8 mouse cellular contexts compared by ENCODE assay signal in genomic region chr16:4756660-4757335, GRCm38 (mm10). TPM values are rescaled to one million over a fixed set of nuclear protein-coding genes. Genes with fewer than 3 reads are reported as not detected.
DNase-seq lines count a peak whose midpoint lies in the region; ATAC-seq and TF ChIP-seq lines count a peak whose summit lies in the region.
"Not testable (repeated sequence)": the region's sequence is repeated elsewhere in the genome, so short reads cannot be mapped to it uniquely, and the experiment has no call there.

No protein-coding gene starts in this region.

- TF ChIP-seq CTCF in heart, adult 2 months (IDR thresholded peaks at IDR 0.05): peak; percentile 40; the same call in 1 of the 2 replicates

- H3K9ac ChIP-seq in embryonic facial prominence, embryonic 14.5 days (ENCODE audit: low read depth, low read length): peak overlapping the region; percentile 58; the same call in 1 of the 2 replicates
- H3K9ac ChIP-seq in heart, adult 2 months (ENCODE audit: low read depth, low read length): peak overlapping the region; percentile 51; the same call in 1 of the 2 replicates
- H3K9ac ChIP-seq in limb, embryonic 15.5 days: not testable (repeated sequence)
- H3K9ac ChIP-seq in neural tube, embryonic 15.5 days (replicated peaks): peak overlapping the region; percentile 42

- DNase-seq in embryonic facial prominence, embryonic 14.5 days (ENCODE audit: low spot score): not testable (repeated sequence)
- DNase-seq in heart, adult 2 months: peak in 1 of 2 experiments; percentile 38
- peak; percentile 50 for DNase-seq in induced T-regulatory cell, adult 2 months (ENCODE audit: low read depth)
- peak; percentile 29 for DNase-seq in yolk sac, embryonic 10.5 days (ENCODE audit: low spot score)

- not testable (repeated sequence) for TF ChIP-seq EP300 in heart, adult 2 months (IDR thresholded peaks at IDR 0.05; ENCODE audit: insufficient read depth, low read depth, low read length)

- intact Hi-C loops in heart, adult 2 months (cut with DNase I): not testable (repeated sequence)

- not testable (repeated sequence) for TF ChIP-seq POLR2A in heart, adult 2 months (IDR thresholded peaks at IDR 0.05; ENCODE audit: insufficient read depth, low read depth, low read length)

- H3K4me1 ChIP-seq in brown adipose tissue, adult 24 weeks (ENCODE audit: control insufficient read depth, insufficient read depth, insufficient read length, low read length); embryonic facial prominence, embryonic 14.5 days (ENCODE audit: control insufficient read depth, insufficient read depth, low read length); heart, adult 2 months (ENCODE audit: control insufficient read depth, insufficient read depth, low read length); limb, embryonic 15.5 days; megakaryocyte, embryonic 14.5 days: not testable (repeated sequence)
- H3K4me1 ChIP-seq in neural tube, embryonic 15.5 days: peaks cover 17% of the 10 kb centered on the region

- peak; percentile 80 for ATAC-seq in embryonic facial prominence, embryonic 14.5 days (ENCODE audit: low read depth)
- ATAC-seq in limb, embryonic 15.5 days (ENCODE audit: insufficient number of reproducible peaks, low FRiP score, low TSS enrichment, low read depth): peak; percentile 55; the same call in 1 of the 2 replicates
- ATAC-seq in neural tube, embryonic 15.5 days (ENCODE audit: low FRiP score): peak; percentile 85

- H3K9me3 ChIP-seq in embryonic facial prominence, embryonic 14.5 days (ENCODE audit: control insufficient read depth, low read length); limb, embryonic 15.5 days; megakaryocyte, embryonic 14.5 days; neural tube, embryonic 15.5 days (replicated peaks): not testable (repeated sequence)

- WGBS in embryonic facial prominence, embryonic 14.5 days: 12% methylated on average over 18 of the region's 42 CpGs
- 2% methylated on average over 34 of the region's 42 CpGs for WGBS in heart, adult 2 months
- WGBS in limb, embryonic 15.5 days: 4% methylated on average over 30 of the region's 42 CpGs
- 3% methylated on average over 34 of the region's 42 CpGs for WGBS in neural tube, embryonic 15.5 days

- H3K36me3 ChIP-seq in embryonic facial prominence, embryonic 14.5 days (ENCODE audit: control insufficient read depth, insufficient read depth, low read length); limb, embryonic 15.5 days; megakaryocyte, embryonic 14.5 days (replicated peaks; ENCODE audit: low read length); neural tube, embryonic 15.5 days: not testable (repeated sequence)
- H3K36me3 ChIP-seq in heart, adult 2 months (ENCODE audit: control insufficient read depth, insufficient read depth, low read length): peaks cover 24% of the 10 kb centered on the region

- not testable (repeated sequence) for H3K27ac ChIP-seq in brown adipose tissue, adult 24 weeks (replicated peaks; ENCODE audit: low read depth, low read length); heart, adult 2 months
- H3K27ac ChIP-seq in embryonic facial prominence, embryonic 14.5 days (replicated peaks; ENCODE audit: low read depth, low read length): peak overlapping the region; percentile 78
- peak overlapping the region; percentile 68 for H3K27ac ChIP-seq in limb, embryonic 15.5 days
- H3K27ac ChIP-seq in neural tube, embryonic 15.5 days (replicated peaks): peak overlapping the region; percentile 80

- peak overlapping the region; percentile 41 for H3K4me2 ChIP-seq in embryonic facial prominence, embryonic 14.5 days (ENCODE audit: low read depth, low read length)
- H3K4me2 ChIP-seq in limb, embryonic 15.5 days: peak overlapping the region; percentile 24
- H3K4me2 ChIP-seq in neural tube, embryonic 15.5 days: peak overlapping the region; percentile 52

- peak overlapping the region; percentile 30 for H3K4me3 ChIP-seq in brown adipose tissue, adult 24 weeks (ENCODE audit: insufficient read depth, low read depth, low read length)
- H3K4me3 ChIP-seq in embryonic facial prominence, embryonic 14.5 days (ENCODE audit: low read depth, low read length): peak overlapping the region; percentile 44
- not testable (repeated sequence) for H3K4me3 ChIP-seq in heart, adult 2 months
- peak overlapping the region; percentile 42 for H3K4me3 ChIP-seq in limb, embryonic 15.5 days
- H3K4me3 ChIP-seq in megakaryocyte, embryonic 14.5 days (replicated peaks): peak overlapping the region; percentile 76
- H3K4me3 ChIP-seq in neural tube, embryonic 15.5 days (replicated peaks): peak overlapping the region; percentile 44

- not testable (repeated sequence) for H3K79me2 ChIP-seq in heart, adult 2 months (replicated peaks; ENCODE audit: control insufficient read depth, insufficient read depth, low read length)

- H3K27me3 ChIP-seq in embryonic facial prominence, embryonic 14.5 days (replicated peaks; ENCODE audit: control insufficient read depth, insufficient read depth, low read length); heart, adult 2 months (ENCODE audit: control insufficient read depth, insufficient read depth, low read length); limb, embryonic 15.5 days; megakaryocyte, embryonic 14.5 days (replicated peaks); neural tube, embryonic 15.5 days (replicated peaks): not testable (repeated sequence)

RNA-seq across cellular contexts. Expression of gene Hmox2, which starts 30.6 kb away (rescaled TPM):
- 74.8 and 95.3 TPM in 2 replicates for polyA plus RNA-seq in brown adipose tissue, adult 24 weeks (2012; ENCODE audit: insufficient read depth, insufficient read length, missing spikeins)
- 97.6 and 107 TPM in 2 replicates for polyA plus RNA-seq in embryonic facial prominence, embryonic 14.5 days (2014; fragmentation: Nextera tagmentation; extraction: Ambion mirVana)
- 10 to 100 TPM; 72.4 to 84.9 TPM for total RNA-seq in heart, adult 2 months (2021)
- polyA plus RNA-seq in heart, adult 2 months (2012; rRNA removed): 38.3 and 51.6 TPM in 2 replicates
- polyA plus RNA-seq in limb, embryonic 15.5 days (2015; fragmentation: Nextera tagmentation; extraction: Ambion mirVana): 99.6 and 106 TPM in 2 replicates
- 4.3 and 14.6 TPM in 2 replicates for polyA plus RNA-seq in megakaryocyte, embryonic 14.5 days (2012; ENCODE audit: insufficient read depth, low replicate concordance)
- 119 and 120 TPM in 2 replicates for polyA plus RNA-seq in neural tube, embryonic 15.5 days (2015; fragmentation: Nextera tagmentation; extraction: Ambion mirVana)

RNA-seq across cellular contexts. Expression of gene Cdip1, which starts 33.3 kb away (rescaled TPM):
- 98.7 and 99.2 TPM in 2 replicates for polyA plus RNA-seq in brown adipose tissue, adult 24 weeks (2012; ENCODE audit: insufficient read depth, insufficient read length, missing spikeins)
- 86.7 and 91.2 TPM in 2 replicates for polyA plus RNA-seq in embryonic facial prominence, embryonic 14.5 days (2014; fragmentation: Nextera tagmentation; extraction: Ambion mirVana)
- 10 to 100 TPM; 58.4 to 65.6 TPM for total RNA-seq in heart, adult 2 months (2021)
- polyA plus RNA-seq in heart, adult 2 months (2012; rRNA removed): 94.3 and 100 TPM in 2 replicates
- 81.8 and 90.5 TPM in 2 replicates for polyA plus RNA-seq in limb, embryonic 15.5 days (2015; fragmentation: Nextera tagmentation; extraction: Ambion mirVana)
- 9.0 and 22.4 TPM in 2 replicates for polyA plus RNA-seq in megakaryocyte, embryonic 14.5 days (2012; ENCODE audit: insufficient read depth, low replicate concordance)
- 130 and 137 TPM in 2 replicates for polyA plus RNA-seq in neural tube, embryonic 15.5 days (2015; fragmentation: Nextera tagmentation; extraction: Ambion mirVana)

RNA-seq across cellular contexts. Expression of gene Nmral1, which starts 37.6 kb away (rescaled TPM):
- 4.0 and 5.7 TPM in 2 replicates for polyA plus RNA-seq in brown adipose tissue, adult 24 weeks (2012; ENCODE audit: insufficient read depth, insufficient read length, missing spikeins)
- 46.3 and 56.8 TPM in 2 replicates for polyA plus RNA-seq in embryonic facial prominence, embryonic 14.5 days (2014; fragmentation: Nextera tagmentation; extraction: Ambion mirVana)
- total RNA-seq in heart, adult 2 months (2021): 1 to 10 TPM; 2.2 to 2.7 TPM
- polyA plus RNA-seq in heart, adult 2 months (2012; rRNA removed): 3.9 and 4.0 TPM in 2 replicates
- polyA plus RNA-seq in limb, embryonic 15.5 days (2015; fragmentation: Nextera tagmentation; extraction: Ambion mirVana): 48.3 and 54.5 TPM in 2 replicates
- polyA plus RNA-seq in megakaryocyte, embryonic 14.5 days (2012; ENCODE audit: insufficient read depth, low replicate concordance): 3.2 TPM in 1 of 2 replicates, not detected in the other
- polyA plus RNA-seq in neural tube, embryonic 15.5 days (2015; fragmentation: Nextera tagmentation; extraction: Ambion mirVana): 50.8 and 51.4 TPM in 2 replicates
